Mouse (Mus musculus) olfactory bulb, adult 2 months (tissue): ENCODE measurements around the gene Cyp46a1.

ENCODE experiments used
- CTCF ChIP-seq: fragments of 200-500 bp; IDR thresholded peaks from 2 replicates; pipeline ENCODE4 v1.5.1; 2012; ENCODE audit warnings: low read depth, mild to moderate bottlenecking, low read length, moderate library complexity; ENCODE audit not compliant: insufficient read depth
- POLR2A ChIP-seq: fragments of 200-500 bp; IDR thresholded peaks from 2 replicates; pipeline ENCODE4 v1.6.1; 2012; ENCODE audit warnings: mild to moderate bottlenecking, low read depth, low read length, moderate library complexity; ENCODE audit not compliant: insufficient read depth

GRCm38 (mm10) chr12:108317201-108317738 lies 16.9 kb upstream of the Cyp46a1 start:
- TF ChIP-seq CTCF (no peak), POLR2A (no peak)
